Mouse (Mus musculus): ENCODE measurements around the gene Foxp2.

Gene Foxp2

GRCm38 (mm10) chr6:14901183-14901970 is at the start of gene Foxp2:
TSS of gene Foxp2 (plus strand) at chr6:14901349.
- no peak for DNase-seq (ENCODE audit: low read depth)

GRCm38 (mm10) chr6:14885199-14885598 is 15.9 kb upstream of the Foxp2 start:
- DNase-seq (ENCODE audit: low read depth) = no peak

- DNase-seq (ENCODE audit: low read depth) = no peak
These were observed 4.1 kb upstream of the Foxp2 start for GRCm38 (mm10) chr6:14897028-14897427.

- no peak for DNase-seq (ENCODE audit: low read depth)
These were observed 2.9 kb upstream of the Foxp2 start for GRCm38 (mm10) chr6:14898096-14898855.

- DNase-seq (ENCODE audit: low read depth) = no peak
These were observed 2.0 kb upstream of the Foxp2 start for GRCm38 (mm10) chr6:14899021-14899610.

- DNase-seq (ENCODE audit: low read depth) = no peak
These were observed 1.1 kb upstream of the Foxp2 start for GRCm38 (mm10) chr6:14899936-14900578.

GRCm38 (mm10) chr6:14900579-14901021 is 549 bp upstream of the Foxp2 start:
- no peak for DNase-seq (ENCODE audit: low read depth)

GRCm38 (mm10) chr6:14901971-14902670 is 972 bp downstream of the Foxp2 start:
- no peak for DNase-seq (ENCODE audit: low read depth)

GRCm38 (mm10) chr6:14903271-14903965 is 2.3 kb downstream of the Foxp2 start:
- no peak for DNase-seq (ENCODE audit: low read depth)

- DNase-seq (ENCODE audit: low read depth) = no peak
These were observed 13.9 kb downstream of the Foxp2 start for GRCm38 (mm10) chr6:14915066-14915465.

GRCm38 (mm10) chr6:14922704-14923103 is 21.6 kb downstream of the Foxp2 start:
- no peak for DNase-seq (ENCODE audit: low read depth)

- no peak for DNase-seq (ENCODE audit: low read depth)
These were observed 23.9 kb downstream of the Foxp2 start for GRCm38 (mm10) chr6:14924976-14925489.

- DNase-seq (ENCODE audit: low read depth) = no peak
These were observed 49.9 kb downstream of the Foxp2 start for GRCm38 (mm10) chr6:14951060-14951459.

- no peak for DNase-seq (ENCODE audit: low read depth)
These were observed 51.6 kb downstream of the Foxp2 start for GRCm38 (mm10) chr6:14952731-14953130.

GRCm38 (mm10) chr6:14977042-14977441 is 75.9 kb downstream of the Foxp2 start:
- no peak for DNase-seq (ENCODE audit: low read depth)

- no peak for DNase-seq (ENCODE audit: low read depth)
These were observed 77.1 kb downstream of the Foxp2 start for GRCm38 (mm10) chr6:14978201-14978600.

- no peak for DNase-seq (ENCODE audit: low read depth)
These were observed 107.0 kb downstream of the Foxp2 start for GRCm38 (mm10) chr6:15008113-15008512.

- no peak for DNase-seq (ENCODE audit: low read depth)
These were observed 127.3 kb downstream of the Foxp2 start for GRCm38 (mm10) chr6:15028488-15028887.

GRCm38 (mm10) chr6:15029446-15030125 is 128.4 kb downstream of the Foxp2 start:
- no peak for DNase-seq (ENCODE audit: low read depth)

GRCm38 (mm10) chr6:15063246-15063645 is 162.1 kb downstream of the Foxp2 start:
- DNase-seq (ENCODE audit: low read depth) = no peak

Data from fibroblast of lung, adult 2 months (primary cell).